Mouse (Mus musculus) CH12.LX (cell line): ENCODE data around the gene Krtap8-1.

ENCODE experiments used
- CTCF ChIP-seq, 2 experiments: IDR thresholded peaks in 1 of 2; conservative IDR thresholded peaks in 1 of 2; 2 replicates each; pipeline ENCODE4 v1.5.1; 2011 to 2012; ENCODE audit warnings: low read depth in 2 of 2, low read length in 2 of 2, improper control_type of control experiment in 1 of 2, inconsistent platforms in 1 of 2, mild to moderate bottlenecking in 1 of 2, moderate library complexity in 1 of 2
- E2F4 ChIP-seq: IDR thresholded peaks from 2 replicates; pipeline ENCODE4 v1.6.1; 2011; ENCODE audit warnings: low read depth, low read length, improper control_type of control experiment; ENCODE audit not compliant: insufficient replicate concordance
- EP300 ChIP-seq: IDR thresholded peaks from 2 replicates; pipeline ENCODE4 v1.6.1; 2011; ENCODE audit warnings: low read length, improper control_type of control experiment
- POLR2A ChIP-seq: IDR thresholded peaks from 2 replicates; pipeline ENCODE4 v1.6.1; 2011; ENCODE audit warnings: low read depth, mild to moderate bottlenecking, improper control_type of control experiment, low read length

DNA sequence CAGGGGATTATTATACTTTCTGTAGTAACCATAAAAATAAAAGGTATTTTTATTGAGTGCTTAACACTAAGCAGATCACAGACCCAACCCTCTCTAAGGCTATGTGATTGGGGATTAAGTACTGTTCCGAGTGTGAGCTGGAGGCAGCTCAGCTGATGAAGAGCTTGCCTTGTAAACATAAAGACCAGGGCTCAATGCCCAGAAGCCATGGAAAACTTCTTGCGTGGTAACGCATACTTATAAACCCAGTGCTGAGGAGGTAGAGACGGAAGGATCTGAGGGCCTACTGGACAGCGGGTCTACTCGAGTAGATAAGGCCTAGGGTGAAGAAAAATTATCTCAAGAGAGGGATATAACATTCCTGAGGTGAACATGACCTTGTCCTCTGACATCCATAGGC lies 32.3 kb upstream of the Krtap8-1 start:
- TF ChIP-seq EP300 (no peak), CTCF (conservative IDR thresholded peaks at IDR 0.05 in 1 of 2, IDR thresholded peaks at IDR 0.05 in 1 of 2; ENCODE audit: low read depth in 2 of 2, low read length in 2 of 2) (no peak), POLR2A (no peak), E2F4 (no peak)
